Mouse (Mus musculus) frontal cortex, postnatal 10 days (tissue): ENCODE measurements around the gene Rasd1.
A peak's percentile ranks its signal among the peaks of the same experiment; 100 is the strongest.

Experiments
- DNase-seq, 2 experiments: peaks; one replicate each; pipeline ENCODE4 v3.0.0; 2022; ENCODE audit warnings: low spot score in 2 of 2, mixed read lengths in 1 of 2

Rasd1 gene

DNA sequence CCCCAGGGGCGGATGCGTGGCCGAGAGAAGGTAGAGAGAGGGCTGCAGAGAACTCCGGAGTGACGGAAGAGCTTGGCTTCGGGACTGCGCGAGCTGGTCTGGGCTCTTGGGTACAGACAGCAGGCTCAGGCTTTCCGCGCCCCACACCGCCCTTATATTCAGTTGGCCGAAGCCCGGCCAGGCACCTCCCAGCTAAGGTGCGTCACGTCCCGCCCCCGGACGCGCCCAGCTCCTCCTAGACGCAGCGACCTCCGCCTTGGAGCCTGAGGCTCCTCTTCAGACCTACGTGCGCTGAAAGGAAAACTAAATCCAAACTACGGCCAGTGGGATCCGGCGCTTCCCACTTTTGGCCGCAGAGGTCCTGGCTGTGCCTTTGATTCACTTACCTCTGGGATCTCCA, at the start of gene Rasd1:
Gene Rasd1, minus strand, starts transcription at position 127 of the 400 bp plus-strand sequence.
- peak in 1 of 2 experiments; percentile 45 for DNase-seq

DNA sequence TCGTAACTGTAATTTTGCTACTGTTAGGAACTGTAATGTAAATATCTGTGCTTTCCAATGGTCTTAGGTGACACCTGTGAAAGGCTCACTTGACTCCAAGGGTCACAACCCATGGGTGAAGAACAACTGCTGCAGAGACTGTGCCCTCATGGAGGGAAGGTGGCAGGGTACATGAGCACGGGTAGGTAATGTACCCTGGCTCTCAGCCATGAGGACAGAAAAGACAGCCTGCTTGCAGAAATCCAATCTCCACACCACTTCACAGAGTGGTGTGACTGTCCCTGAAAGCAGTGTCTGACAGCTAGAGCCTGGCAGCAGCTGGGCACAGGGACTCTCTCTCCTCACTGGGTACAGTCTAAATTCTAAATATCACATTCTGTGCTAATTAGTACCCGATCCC, 46.8 kb upstream of the Rasd1 start:
- no peak for DNase-seq

DNA sequence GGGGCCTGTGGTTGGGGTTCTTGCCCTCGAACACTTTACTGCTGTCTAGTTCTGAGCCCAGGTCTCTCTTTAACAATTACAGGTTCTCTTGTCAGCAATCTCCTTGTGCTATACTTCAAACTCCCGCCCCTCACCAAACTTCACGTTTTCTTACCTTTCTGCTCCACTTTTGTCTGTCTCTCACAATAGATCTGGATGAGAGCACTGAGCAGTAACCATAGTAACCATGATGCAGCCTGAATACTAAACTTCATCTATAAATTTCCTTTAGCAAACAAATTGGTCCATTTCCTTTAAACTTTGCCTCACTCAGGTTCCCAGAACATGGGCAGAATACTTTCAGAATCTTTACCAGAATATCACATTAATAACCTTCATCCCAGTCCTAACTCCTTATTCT, 44.7 kb upstream of the Rasd1 start:
- DNase-seq: no peak

DNA sequence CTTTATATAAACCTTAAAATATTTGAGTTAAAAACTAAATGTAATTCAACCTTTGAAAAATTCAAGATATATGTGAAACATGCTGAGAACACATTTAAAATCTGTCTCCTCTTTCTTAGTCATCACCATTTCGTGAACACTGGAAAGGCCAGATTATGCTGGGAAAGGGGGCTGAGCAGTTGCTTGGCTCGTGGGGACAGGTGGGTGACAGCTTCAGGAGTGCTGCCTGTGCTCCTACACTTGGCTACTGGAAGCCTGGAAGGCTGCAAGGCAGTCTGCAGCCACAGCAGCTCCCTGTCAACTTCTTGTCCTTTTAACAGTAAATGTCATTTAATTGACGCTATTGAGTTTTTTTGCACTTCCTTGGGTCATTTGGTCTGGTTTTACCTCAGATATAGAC, 41.1 kb upstream of the Rasd1 start:
- DNase-seq: no peak

DNA sequence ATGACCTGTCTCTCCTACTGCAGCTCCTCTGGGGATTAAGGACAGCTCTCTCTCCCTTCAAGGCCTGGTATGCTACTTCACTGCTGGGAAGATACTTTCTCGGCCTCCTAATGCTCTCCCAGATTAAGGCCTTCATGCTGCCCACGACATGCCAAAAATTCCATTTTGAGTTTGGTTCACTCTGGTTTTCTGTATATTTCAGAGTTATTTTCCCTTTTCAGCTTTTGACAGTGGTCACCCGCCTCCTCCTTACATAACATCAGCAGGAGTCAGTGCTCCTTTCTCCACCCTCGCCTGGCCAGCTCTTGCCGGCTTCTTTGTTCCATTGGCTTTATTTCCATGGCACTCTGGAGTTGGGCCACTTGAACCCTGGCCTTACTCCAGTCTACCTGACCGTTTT, 40.0 kb upstream of the Rasd1 start:
- DNase-seq: no peak

DNA sequence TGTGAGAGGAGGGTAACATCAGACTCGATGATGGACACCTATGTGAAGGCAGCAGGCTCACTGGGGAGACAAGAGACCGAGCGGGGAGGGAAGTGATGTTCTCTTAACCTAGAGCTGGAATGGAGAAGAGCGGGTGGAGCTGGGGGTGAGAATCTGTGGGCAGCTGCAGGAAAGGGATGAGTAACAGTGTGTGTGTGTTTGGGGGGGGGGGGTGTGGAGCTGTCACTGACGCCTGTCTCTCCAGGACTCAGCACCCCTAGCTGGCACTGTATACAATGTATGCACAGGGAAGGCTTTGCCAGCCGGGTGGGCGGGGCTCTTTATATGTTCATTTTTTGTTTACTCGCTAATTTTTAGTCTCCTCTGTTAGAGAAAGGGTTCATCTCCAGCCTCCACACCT, 39.1 kb upstream of the Rasd1 start:
- DNase-seq: no peak

DNA sequence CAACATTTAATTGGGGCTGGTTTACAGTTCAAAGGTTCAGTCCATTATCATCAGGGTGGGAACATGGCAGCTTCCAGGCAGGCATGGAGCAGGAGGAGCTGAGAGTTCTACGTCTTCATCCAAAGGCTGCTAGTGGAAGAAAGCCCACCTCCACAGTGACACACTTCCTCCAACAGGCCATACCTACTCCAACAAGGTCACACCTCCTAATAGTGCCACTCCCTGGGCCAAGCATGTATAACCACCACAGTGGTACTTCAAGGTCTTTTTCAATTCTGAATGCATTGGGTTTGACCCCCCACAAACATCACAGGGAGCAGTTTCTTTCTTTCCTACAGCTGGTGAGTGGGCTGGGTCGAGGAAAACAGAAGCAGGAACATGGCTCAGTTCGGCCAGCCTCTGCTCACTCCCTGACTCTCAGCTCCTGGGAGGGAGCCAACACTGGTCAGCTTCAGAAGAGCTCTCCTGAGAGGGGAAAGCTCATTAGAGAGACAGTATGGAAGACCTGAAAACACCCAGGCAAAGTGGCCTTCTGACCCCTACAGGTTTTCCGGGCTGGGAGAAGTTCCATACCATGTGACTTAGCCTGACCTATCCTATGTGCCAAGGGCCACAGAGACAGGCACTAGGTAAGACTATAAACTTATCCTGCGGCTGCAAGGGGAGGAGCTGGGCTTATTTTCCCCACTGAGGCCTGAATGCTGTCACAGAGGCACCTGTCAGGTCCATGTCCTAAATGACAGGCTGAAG, 36.7 kb upstream of the Rasd1 start:
- no peak for DNase-seq

DNA sequence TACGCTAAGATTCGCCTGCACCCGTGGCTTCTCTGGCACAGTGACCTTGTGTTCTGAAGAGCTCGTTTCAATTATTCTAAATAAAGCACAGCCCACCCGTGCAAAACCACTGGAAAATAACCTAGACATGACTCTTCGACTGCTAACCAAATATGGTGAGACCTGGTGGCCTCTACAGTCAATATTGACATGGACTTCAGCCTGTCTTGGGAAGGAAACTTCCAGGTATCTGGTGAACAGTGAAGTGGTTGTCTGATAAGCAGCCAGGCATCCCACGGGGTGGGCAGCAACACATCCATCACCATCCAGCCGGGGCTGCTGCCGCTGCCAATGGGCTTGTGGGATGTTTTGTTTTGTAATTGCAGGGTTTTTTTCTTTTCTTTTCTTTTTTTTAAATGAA, 29.6 kb upstream of the Rasd1 start:
- no peak for DNase-seq

DNA sequence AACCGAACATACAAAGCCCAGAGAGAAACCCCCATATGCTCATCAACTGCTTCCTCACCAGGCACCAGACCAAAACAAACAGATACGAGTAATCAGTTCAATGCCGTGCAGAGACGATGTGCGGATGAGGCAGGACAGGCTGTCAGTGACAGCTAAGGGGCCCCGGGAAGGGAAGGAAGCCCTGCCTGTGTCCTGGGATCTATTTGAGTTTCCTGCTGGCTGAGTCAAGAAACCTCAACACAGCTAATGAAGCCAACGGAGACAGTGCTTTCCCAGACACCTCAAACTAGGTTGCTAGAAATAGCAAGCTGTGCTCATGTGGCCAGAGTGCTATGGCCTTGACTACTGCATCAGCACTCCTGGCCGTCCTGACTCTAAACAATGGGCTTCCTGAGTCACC, 26.6 kb upstream of the Rasd1 start:
- DNase-seq: no peak

DNA sequence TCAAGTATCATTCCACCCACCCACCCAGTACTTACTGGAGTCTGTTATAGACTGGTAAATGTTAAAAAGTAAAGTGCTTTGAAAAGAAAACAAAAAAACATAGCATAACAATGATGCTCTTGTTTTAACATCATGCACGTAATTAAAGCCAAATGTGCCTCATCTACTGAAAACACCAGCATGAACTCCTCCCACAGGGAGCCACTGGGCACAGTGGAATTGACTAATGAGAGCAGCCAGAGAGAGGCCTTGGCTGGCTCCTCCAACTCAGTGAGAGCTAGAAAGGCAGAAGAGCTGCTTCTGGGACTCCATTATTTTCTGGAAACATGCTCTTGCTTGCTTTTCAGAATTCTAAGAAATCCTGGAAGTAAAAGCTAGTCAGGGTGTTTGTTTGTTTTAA, 24.7 kb upstream of the Rasd1 start:
- DNase-seq: no peak

DNA sequence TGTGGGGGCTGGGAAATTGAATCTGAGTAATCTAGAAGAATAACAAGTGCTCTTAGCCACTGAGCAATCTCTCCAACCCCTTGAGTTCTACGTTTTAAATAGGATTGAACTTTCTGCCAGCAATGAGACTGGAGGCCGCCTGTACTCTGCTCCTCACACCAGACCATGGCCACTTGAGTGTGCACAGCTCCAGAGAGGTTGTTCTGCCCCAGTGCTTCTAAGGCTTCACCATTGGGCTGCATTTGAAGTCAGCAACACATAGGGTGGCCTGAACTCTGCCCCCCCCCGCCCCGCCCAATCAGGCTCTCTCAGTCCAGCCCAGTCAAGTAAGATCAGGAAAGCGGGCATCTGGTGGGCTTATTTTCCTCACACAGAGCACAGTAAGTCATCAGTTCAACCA, 13.1 kb upstream of the Rasd1 start:
- DNase-seq: no peak

DNA sequence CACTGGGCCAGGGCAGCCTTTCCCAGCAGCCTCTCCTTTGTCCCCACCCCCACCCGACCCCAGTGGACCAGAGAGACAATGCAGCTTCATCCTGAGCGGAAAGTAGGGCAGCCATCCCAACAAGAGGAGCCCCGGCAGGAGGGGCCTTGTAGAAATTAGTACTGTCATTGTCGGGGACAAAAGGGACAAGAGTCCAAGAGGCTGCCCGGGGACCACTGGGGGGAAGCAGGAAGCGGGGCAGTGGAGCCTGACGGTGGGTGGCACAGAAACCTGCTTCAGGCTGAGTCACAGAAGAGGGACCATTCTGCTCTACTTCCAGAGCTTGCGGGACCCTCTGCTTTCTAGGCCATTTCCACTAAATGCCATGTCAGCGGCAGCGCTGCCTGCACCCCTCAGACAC, 10.5 kb upstream of the Rasd1 start:
- DNase-seq: no peak

DNA sequence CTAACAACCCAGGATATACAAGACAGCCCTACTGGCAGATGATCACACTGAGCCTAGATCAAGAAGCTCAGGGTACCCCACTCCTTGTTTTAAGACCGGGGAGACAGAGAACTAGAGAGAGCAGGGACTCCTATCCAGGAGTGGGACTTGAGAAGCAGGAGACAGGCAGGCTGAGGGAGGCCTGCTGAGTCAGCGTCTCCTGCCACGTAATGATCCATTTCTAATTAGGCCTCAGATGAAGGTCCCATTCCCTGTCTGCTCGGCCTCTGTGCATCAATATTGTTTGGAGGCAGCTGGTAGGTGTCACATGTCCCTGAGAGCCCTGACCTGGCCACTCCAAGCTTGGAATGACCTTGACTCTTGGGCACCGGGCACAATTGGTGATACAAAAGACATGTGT, 8.6 kb upstream of the Rasd1 start:
- no peak for DNase-seq

DNA sequence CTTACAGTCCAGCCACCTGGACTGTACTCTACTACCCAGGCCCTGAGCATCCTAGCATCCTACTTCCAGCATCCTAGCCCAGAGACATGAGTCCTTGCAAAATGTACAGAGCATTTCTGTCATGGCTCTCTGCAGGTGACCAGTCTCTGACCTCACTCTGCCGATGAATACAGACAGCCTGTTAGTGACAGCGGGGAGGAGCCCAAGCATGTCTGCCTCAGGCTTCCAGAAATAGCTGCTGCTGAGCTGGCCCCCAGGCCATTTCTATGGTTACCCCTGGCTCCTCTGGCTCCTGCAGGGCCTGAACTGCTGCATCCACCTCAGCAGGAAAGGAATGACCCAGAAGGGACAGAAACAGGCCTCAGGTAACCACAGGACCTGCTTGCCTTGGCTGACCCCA, 6.9 kb upstream of the Rasd1 start:
- no peak for DNase-seq

DNA sequence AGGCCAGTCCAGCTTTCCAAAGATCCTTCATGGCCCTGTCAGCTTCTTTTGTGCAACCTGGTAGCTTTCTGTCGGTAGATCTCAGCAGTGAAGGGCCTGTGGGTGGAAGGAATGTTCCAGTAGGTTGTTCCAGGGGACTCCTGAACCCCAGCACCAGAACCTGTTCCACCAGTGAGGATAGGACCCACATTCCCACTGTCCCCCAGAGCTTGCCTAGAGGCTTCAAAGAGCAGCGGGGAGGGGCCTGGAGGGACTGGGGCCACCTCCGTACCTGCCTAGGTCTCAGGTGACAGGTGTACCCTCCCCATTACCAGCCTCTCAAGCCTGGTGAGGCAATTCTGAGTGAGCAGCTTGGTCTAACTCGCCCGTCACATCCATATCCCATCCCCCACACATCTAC, 6.0 kb upstream of the Rasd1 start:
- no peak for DNase-seq

DNA sequence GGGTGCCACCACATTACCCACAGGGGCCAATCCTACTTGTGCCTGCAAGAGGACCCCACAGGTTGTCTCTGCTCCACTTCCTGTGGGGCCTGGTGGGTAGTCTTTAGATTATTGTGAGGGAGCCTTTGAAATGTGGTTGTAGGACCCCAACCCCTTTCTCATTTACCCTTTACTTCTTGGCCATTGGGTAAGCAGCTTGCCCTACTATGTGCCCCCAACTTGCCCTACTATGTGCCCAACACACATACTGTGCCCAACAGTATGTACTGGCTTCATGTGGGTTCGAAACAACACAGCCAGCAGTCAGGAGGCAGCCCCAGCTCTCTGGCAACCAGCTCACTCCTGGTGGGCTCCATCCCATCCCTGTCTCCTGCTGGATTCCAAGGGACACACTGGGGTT, 3.0 kb upstream of the Rasd1 start:
- no peak for DNase-seq

DNA sequence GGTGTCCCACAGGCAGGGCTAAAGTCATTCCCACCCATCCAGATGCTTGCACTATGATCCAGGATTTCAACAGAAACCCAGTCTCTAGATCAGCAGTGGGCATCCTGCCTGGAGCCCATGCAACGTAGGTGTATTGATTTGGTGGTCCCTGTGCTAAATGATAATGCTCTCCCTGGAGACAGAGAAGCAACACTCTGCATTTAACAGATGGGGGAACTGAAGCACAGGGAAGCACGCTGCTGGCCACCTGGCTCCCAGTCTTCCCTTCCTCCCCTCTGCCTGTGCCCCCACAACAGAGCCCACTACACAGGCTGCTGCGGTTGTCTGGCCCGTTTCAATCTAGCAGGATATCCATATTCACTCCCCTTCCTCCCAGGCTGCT, 1.3 kb upstream of the Rasd1 start:
- DNase-seq: no peak

DNA sequence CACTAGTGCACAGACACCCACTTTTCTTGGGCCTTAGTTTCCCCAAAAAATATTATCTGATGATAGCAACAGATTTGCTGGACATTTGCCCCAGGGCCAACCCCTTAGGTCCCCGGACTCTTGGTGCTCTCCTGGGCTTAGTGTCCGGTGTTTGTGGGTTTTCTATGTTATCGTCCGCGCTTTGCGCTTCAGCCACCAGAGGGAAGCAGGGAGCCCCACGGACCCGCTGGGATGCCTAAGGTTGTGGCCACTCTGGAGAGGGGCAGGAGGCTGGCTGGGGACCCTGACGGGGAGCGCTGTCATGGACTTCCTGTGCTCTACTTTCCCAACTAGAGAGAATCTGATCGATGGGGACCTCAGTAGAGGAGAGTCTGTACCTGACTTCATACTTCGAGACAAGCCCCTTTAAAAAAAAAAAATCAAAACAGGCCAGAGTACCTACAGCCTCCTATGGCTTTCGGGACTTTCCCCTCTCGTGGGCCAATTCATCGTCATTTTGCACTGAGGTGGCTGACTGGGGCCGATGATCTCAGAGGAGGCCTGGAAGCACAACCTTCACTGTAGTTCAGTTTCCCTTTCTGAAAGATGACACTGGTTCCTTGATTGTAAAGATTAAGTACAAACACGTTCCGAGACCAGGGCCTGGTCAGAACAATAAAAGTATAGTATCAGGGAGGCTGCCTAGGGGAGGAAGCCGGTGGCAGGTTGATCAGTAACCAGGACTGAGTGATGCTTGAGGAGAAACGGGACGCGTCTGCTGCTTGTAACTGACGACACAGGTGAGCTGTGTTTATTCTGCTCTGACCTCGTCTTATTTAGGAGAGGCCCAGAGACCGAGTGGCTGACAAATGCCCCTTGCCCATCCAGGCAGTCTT, 720 bp upstream of the Rasd1 start:
- DNase-seq: peak in 1 of 2 experiments; percentile 71

DNA sequence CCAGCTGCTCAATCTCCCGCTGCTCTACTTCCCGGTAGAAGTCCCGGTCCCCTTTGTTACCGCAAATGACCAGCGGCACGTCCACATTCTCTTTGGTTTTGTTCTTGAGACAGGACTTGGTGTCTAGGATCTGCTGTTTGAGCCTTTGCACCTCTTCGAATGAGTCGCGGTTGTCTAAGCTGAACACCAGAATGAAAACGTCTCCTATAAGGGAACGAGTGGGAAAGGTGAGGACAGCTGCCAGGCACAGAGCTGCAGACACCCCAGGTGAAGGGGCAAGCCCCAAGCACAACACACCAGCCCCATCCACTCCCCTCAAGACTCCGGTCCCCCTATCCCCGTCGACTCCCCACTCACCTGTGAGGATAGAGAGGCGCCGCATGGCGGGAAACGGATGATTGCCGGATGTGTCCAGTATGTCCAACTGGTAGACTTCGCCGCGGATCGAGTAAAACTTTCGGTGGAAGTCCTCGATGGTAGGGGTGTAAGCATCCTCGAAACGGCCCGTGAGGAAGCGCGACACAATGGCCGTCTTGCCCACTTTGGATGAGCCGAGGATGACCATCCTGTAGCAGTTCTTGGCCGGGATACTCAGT, 483 bp downstream of the Rasd1 start:
- DNase-seq: peak in 1 of 2 experiments; percentile 28

DNA sequence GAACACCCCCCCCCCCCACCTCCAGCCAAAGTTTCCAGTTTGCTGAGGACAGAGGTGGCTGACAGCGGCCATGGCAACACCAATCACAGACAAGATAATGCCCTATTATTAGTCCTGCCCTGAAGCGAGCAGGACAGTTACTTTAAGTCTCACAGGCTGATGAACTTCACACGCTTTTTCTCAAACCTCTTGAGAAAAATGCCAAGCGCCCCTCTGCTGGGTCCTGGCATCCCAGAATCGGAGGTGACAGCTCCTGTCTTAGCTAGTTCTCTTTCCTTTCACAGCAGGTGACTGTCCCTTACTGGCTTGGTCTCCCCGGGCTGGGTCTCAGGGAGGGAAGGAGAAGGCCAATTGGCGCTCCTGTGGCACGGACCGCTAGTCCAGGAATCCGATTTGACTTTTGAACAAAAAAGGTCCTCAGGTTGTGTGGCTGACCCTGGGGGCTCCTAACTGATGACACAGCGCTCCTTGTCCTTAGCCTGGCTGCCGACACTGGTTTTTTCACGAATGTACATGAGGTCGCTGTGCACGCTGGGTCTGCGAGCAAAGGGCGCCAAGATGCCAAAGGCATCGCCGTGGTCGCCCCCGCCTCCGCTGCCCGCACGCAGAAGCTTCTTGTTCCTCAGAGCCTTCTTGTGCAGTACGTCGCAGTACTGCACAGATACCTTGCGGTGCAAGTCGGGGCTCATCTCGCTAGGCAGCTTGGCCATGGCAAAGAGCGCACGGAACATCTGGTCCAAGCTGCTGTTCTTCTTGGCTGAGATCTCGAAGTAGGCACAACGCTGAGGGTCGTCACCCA, 1.2 kb downstream of the Rasd1 start:
- peak in 1 of 2 experiments; percentile 19 for DNase-seq

DNA sequence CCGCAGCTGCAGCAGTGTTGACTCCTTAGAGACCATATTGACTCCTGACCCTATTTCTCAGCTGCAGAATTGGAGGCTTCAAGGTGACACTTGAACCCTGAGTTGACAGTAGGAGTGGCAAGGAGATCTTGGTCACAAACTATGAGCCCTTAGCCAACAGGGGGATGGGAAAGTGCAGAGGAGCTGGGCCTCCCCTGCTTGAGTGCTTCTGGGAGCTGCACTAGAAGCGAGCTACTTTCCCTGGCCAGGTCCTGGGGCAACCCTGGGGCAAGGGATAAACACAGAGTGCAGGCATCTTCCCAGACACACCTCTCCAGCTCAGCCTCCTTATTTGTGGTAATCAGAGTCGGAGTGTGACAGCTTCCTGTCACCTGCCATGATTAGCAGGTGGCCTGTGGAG, 2.2 kb downstream of the Rasd1 start:
- DNase-seq: no peak

DNA sequence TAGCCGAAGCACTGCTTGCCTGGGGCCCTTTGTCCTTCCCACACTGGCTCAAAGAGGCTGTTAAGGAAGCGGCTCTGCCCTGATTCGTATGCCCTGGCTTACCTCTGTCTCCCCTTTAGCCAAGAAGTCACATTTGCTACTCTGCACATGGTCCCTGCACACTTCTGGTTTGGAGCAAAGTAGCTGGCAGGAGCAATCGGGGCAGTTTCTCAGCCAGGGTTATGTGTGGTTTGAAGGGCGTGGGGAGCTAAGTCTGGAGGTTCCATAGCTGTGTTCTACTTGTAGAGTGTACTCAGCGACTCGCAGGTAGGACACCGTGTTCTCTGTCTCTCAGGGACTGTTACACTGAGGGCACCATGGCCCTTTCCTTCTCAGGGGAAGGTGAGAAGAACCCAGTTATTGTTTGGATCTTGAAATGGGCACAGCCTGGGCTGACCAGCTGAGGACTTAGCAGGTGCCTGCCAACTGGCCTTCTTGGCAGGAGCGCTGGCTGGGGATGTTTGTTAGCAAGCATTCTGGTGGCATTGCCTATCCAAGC, 3.3 kb downstream of the Rasd1 start:
- no peak for DNase-seq
